Mouse (Mus musculus): ENCODE results near the gene Mlxip.

The Mlxip gene

GRCm38 (mm10) chr5:123388452-123388851 lies 6.1 kb upstream of the Mlxip start:
- DNase-seq, result no peak

GRCm38 (mm10) chr5:123390536-123391441 lies 3.8 kb upstream of the Mlxip start:
- DNase-seq, result no peak

- DNase-seq, result peak; percentile 80
Measured at GRCm38 (mm10) chr5:123391442-123391809, 3.2 kb upstream of the Mlxip start.

GRCm38 (mm10) chr5:123393786-123394302 lies 754 bp upstream of the Mlxip start:
- no peak for DNase-seq

- DNase-seq, result no peak
Measured at GRCm38 (mm10) chr5:123394957-123395881, 621 bp downstream of the Mlxip start.

- no peak for DNase-seq
Measured at GRCm38 (mm10) chr5:123396901-123397464, 2.4 kb downstream of the Mlxip start.

- no peak for DNase-seq
Measured at GRCm38 (mm10) chr5:123397786-123398185, 3.2 kb downstream of the Mlxip start.

- no peak for DNase-seq
Measured at GRCm38 (mm10) chr5:123398856-123399498, 4.4 kb downstream of the Mlxip start.

- DNase-seq, result no peak
Measured at GRCm38 (mm10) chr5:123404480-123404879, 9.9 kb downstream of the Mlxip start.

- DNase-seq, result no peak
Measured at GRCm38 (mm10) chr5:123406952-123407351, 12.4 kb downstream of the Mlxip start.

- DNase-seq, result no peak
Measured at GRCm38 (mm10) chr5:123408176-123408575, 13.6 kb downstream of the Mlxip start.

GRCm38 (mm10) chr5:123412193-123412592 lies 17.6 kb downstream of the Mlxip start:
- no peak for DNase-seq

GRCm38 (mm10) chr5:123413866-123414363 lies 19.3 kb downstream of the Mlxip start:
- DNase-seq, result no peak

GRCm38 (mm10) chr5:123416149-123416548 lies 21.6 kb downstream of the Mlxip start:
- DNase-seq, result no peak

- DNase-seq, result peak; percentile 42
Measured at GRCm38 (mm10) chr5:123416566-123417518, 22.2 kb downstream of the Mlxip start.

- no peak for DNase-seq
Measured at GRCm38 (mm10) chr5:123423885-123424284, 29.3 kb downstream of the Mlxip start.

- no peak for DNase-seq
Measured at GRCm38 (mm10) chr5:123427556-123427955, 33.0 kb downstream of the Mlxip start.

- peak; percentile 64 for DNase-seq
Measured at GRCm38 (mm10) chr5:123431524-123432304, 37.1 kb downstream of the Mlxip start.

GRCm38 (mm10) chr5:123432305-123432874 lies 37.8 kb downstream of the Mlxip start:
- no peak for DNase-seq
